Mouse (Mus musculus) hindlimb bud, embryonic 11.5 days (tissue): ENCODE results near the gene Tmem52b.

ENCODE experiments used
- DNase-seq: peaks from one replicate; pipeline ENCODE4 v3.0.0-alpha.2; 2012; ENCODE audit warnings: low read depth, low spot score; ENCODE audit errors: extremely low spot score

Tmem52b gene

DNA sequence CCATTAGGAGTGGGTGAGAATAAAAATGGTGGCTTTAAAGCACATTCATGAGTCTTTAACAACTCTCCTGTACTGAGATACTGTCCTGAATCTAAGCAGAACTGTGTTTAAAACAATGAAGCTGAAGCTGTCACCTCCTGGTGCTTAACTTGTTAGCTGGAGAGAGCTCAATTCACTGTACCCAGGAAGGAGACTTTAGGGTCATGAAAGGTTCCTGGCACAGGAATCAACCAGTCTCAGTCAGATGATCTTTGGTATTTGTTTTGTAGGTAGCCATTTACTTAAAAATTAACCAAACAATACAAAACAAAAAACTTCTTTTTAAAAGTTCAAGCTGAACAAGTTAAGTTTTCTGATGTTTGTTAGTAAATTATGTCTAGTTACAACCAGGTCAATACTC, 17.9 kb downstream of the Tmem52b start:
- DNase-seq: no peak

DNA sequence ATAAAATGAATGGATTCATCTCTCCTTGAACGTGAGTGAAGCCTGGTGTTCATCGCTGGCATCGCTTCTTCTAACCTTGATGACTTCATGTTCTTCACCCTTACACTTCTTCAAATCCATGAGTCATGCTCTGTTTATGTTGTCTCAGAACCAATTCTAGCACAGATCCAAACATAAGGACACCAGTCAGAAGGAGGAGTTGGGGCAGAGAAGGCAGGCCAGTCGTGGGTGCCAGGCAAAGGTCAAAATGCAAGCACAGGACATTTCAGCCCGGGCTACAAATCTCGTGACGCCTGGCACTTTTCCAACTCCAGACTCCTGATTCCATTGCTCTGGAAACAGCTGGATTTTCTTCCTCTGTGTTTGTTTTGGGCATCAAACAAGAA, 20.2 kb downstream of the Tmem52b start:
- no peak for DNase-seq

DNA sequence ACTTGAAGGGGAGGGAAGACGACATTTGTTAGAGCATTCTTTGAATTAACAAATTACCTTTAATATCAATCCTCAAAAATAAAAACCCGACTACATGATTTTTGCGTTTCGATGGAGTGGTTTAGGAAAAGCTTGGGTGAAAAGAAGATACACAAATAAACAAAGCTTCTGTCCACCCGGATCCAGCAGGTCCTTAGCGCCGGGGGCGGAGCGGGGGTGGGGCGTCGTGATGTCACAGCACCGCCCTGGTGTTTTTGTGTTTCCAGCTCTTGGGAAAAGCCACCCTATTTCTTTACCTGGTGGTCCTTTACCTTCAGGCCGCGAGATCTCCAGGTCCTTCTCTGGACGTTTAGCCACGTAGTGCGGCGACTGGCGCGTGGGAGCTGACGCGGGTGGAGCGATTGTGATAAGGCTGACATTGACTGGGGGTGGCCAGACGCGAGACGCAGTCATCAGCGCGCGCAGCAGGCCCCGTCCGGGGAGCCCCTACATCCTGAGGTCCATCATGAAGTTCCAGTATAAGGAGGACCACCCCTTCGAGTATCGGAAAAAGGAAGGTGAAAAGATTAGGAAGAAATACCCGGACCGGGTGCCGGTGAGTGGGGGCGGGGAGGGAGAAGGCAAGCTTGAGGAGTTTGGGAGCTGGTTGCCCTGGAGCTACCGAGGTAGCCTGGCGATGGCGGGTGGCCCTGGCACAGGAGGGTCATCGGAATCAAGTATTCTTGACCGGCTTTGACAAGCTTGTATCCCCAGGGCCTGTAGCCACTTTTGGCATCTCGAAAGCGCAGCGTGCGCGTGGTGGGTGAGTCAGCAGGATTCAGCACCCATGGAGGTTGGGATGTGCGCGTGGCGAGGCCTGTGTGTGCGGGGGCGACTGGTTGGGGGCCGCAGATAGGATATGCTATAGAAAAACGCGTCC, 20.8 kb downstream of the Tmem52b start, which contains the start of gene Gabarapl1:
Gene Gabarapl1, plus strand, starts transcription at position 219 of the 919 bp plus-strand sequence.
- DNase-seq: peak; percentile 52

GRCm38 (mm10) chr6:129534057-129534456, 21.7 kb downstream of the Tmem52b start:
- DNase-seq: no peak

DNA sequence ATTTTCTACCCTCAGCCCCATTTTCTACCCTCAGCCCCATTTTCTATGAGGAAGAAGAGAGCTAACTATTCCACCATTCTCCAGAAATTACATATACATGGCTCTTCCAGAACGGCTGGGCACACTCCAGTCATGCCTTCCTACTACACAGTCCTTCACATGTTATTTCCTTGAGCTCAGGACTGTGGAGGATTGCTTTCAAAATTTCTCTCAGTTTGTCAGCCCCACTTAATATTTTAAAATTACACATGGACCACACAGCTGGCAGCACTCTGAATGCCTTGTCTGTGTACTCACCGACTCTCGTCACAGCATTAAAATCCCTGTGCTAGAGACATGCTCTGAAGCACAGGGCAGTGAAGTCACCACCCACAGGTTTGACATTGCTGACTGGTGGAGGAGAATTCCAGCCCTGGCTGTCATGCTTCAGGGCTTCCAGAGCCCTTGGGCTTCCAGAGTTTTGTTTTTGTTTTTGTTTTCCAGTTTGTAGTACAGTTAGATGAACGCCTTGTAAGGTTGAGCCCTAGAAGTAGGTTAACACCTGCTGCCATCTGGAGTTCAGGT, 22.4 kb downstream of the Tmem52b start:
- DNase-seq: no peak

DNA sequence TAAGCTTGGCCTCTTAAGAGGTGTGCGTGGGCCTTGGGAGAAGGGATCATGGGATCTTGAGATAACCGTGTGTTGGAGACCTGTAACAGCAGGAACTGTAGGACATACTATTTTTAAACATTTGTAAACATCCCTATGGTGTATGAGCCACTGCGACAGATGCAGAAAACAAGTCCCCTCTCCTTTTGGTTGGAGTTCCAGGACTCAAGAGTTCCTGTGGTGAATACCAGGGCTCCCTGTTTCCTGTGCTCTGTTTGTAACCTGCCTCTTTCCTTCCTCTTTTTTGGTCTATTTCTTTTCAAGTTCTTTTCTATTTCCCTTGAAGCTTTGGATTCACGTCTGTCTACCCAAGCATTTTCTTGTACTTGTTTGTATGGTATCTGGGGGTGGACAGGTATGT, 23.4 kb downstream of the Tmem52b start:
- DNase-seq: no peak

- no peak for DNase-seq
These were observed 26.2 kb downstream of the Tmem52b start for GRCm38 (mm10) chr6:129538555-129538954.

DNA sequence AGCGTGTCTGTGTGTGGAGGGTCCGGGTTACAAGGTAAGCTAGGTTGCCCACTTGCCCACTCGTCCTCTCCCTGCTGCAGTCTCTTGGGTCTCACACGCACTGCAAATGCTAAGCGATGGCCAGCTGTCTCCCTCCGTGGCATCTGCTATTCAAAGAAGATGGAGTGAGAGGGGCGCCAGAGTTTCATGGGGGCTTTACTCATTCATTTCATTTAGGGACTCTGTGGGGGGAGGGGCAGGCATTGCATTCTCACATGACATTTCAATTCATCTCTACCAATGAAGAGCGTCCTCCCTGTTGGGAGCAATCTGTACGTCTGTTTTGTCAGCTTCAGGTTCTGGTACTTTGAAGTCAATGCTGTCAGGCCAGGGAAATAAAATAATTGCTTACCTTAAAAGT, 29.6 kb downstream of the Tmem52b start:
- DNase-seq: no peak

- DNase-seq: no peak
These were observed 30.2 kb downstream of the Tmem52b start for GRCm38 (mm10) chr6:129542540-129542939.

GRCm38 (mm10) chr6:129543709-129544606, 31.6 kb downstream of the Tmem52b start:
- DNase-seq: peak; percentile 47

DNA sequence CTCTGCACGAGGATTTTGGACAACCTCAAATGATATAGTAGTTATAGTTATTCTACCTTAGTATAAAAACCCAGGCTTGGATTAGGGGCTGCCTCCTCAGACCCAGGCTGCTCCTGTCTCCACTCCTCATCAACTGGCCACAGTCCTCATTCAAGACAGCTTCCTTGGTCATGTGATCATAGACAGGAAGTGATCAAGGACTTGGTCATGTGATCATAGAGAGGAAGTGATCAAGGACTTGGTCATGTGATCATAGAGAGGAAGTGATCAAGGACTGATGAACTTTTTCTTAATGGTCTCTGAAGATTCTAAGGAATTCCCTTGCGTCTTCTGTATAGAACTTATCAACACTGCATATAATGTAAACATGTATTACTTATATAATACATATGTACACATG, 34.9 kb downstream of the Tmem52b start:
- DNase-seq: no peak

GRCm38 (mm10) chr6:129548009-129548408, 35.7 kb downstream of the Tmem52b start:
- no peak for DNase-seq

GRCm38 (mm10) chr6:129557298-129558023, 45.1 kb downstream of the Tmem52b start:
- DNase-seq: no peak

- DNase-seq: peak; percentile 50
These were observed 46.7 kb downstream of the Tmem52b start for GRCm38 (mm10) chr6:129558946-129559640.

DNA sequence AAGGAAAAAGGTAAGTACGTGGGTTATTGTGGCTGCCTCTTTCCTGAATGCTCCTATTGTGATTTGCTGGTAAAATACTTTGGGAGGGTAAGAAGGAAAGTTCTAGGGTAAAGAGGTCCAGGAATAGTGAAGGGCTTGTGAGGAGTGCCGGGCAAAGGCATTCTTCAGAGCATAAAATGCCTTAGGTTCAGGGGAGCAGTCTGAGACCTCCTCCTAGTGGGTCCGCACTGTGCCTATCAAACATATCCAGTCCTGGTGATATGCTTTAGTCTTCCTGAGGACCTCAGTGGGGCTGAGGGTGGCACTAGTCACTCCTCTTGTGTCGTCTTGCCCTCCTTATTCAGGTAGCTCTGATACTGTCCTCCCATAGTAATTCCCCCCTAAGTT, 47.3 kb downstream of the Tmem52b start:
- no peak for DNase-seq

- DNase-seq: no peak
These were observed 52.9 kb downstream of the Tmem52b start for GRCm38 (mm10) chr6:129565257-129565656.
